Mouse (Mus musculus) CH12.LX (cell line): ENCODE measurements at regions not wholly inside any gene's neighbourhood (a gene's known extent, or its start where the extent isn't known, plus 50 kb on each side); places are given as distances from the start of the nearest gene placed in this dataset.

Experiments
- DNase-seq: peaks from one replicate; pipeline ENCODE4 v3.0.0-alpha.2; 2013; ENCODE audit errors: extremely low read depth
- H3K27ac ChIP-seq: 2 replicates; pipeline ENCODE4 v1.5.1; 2012; ENCODE audit warnings: low read depth, mild to moderate bottlenecking, control low read depth, moderate library complexity; ENCODE audit not compliant: insufficient read depth
- H3K27me3 ChIP-seq: replicated peaks from 2 replicates; pipeline ENCODE3; 2012; ENCODE audit warnings: inconsistent platforms
- H3K36me3 ChIP-seq, 2 experiments: replicated peaks in 1 of 2; 2 replicates each; pipeline versions ENCODE3 to v1.6.1; 2012; ENCODE audit warnings: inconsistent platforms in 1 of 2, low read length in 1 of 2, mild to moderate bottlenecking in 1 of 2, mixed read lengths in 1 of 2, moderate library complexity in 1 of 2; ENCODE audit not compliant: control insufficient read depth in 1 of 2, insufficient read depth in 1 of 2
- H3K4me1 ChIP-seq, 2 experiments: 2 replicates each; pipeline ENCODE4 v1.6.1; 2012; ENCODE audit warnings: inconsistent platforms in 1 of 2, moderate library complexity in 1 of 2; ENCODE audit not compliant: insufficient read depth in 2 of 2, control insufficient read depth in 1 of 2
- H3K4me2 ChIP-seq: 2 replicates; pipeline ENCODE4 v1.6.1; 2012; ENCODE audit warnings: low read depth, mild to moderate bottlenecking, control low read depth; ENCODE audit not compliant: poor library complexity, insufficient read depth, severe bottlenecking
- H3K4me3 ChIP-seq, 3 experiments: fragments of 150-350 bp in 1 of 3; sonication (generic) in 1 of 3; replicated peaks in 1 of 3; 2 replicates each; pipeline versions ENCODE3 to v1.5.1; 2011 to 2012; ENCODE audit warnings: low read depth in 2 of 3, low read length in 2 of 3, mild to moderate bottlenecking in 2 of 3, moderate library complexity in 2 of 3, control low read depth in 1 of 3, improper control_type of control experiment in 1 of 3, inconsistent platforms in 1 of 3, mixed read lengths in 1 of 3; ENCODE audit not compliant: poor library complexity in 1 of 3
- H3K79me2 ChIP-seq: replicated peaks from 2 replicates; pipeline ENCODE4 v1.6.1; 2012; ENCODE audit warnings: mild to moderate bottlenecking, moderate library complexity; ENCODE audit not compliant: control insufficient read depth, poor library complexity, insufficient read depth, severe bottlenecking; ENCODE audit errors: extremely low read depth
- H3K9ac ChIP-seq: 2 replicates; pipeline ENCODE4 v1.6.1; 2012; ENCODE audit warnings: low read depth, mild to moderate bottlenecking, control low read depth, moderate library complexity; ENCODE audit not compliant: insufficient read depth
- H3K9me3 ChIP-seq: replicated peaks from 2 replicates; pipeline ENCODE3; 2012; ENCODE audit warnings: low read length, inconsistent platforms, mixed read lengths
- BHLHE40 ChIP-seq: IDR thresholded peaks from 2 replicates; pipeline ENCODE4 v1.6.1; 2011; ENCODE audit warnings: mild to moderate bottlenecking, low read depth, low read length, improper control_type of control experiment
- CHD1 ChIP-seq: IDR thresholded peaks from 2 replicates; pipeline ENCODE4 v1.6.1; 2012; ENCODE audit warnings: low read depth, low read length, improper control_type of control experiment, inconsistent platforms
- HCFC1 ChIP-seq: IDR thresholded peaks from 2 replicates; pipeline ENCODE4 v1.6.1; 2012; ENCODE audit warnings: low read depth, mild to moderate bottlenecking, inconsistent platforms, low read length, improper control_type of control experiment
- KAT2A ChIP-seq: IDR thresholded peaks from 2 replicates; pipeline ENCODE4 v1.6.1; 2012; ENCODE audit warnings: low read length, improper control_type of control experiment, inconsistent platforms; ENCODE audit not compliant: insufficient replicate concordance
- MAZ ChIP-seq: IDR thresholded peaks from 2 replicates; pipeline ENCODE4 v1.6.1; 2012; ENCODE audit warnings: low read depth, mild to moderate bottlenecking, inconsistent platforms, low read length, improper control_type of control experiment, moderate library complexity
- MXI1 ChIP-seq: IDR thresholded peaks from 2 replicates; pipeline ENCODE4 v1.6.1; 2011; ENCODE audit warnings: mild to moderate bottlenecking, low read depth, low read length, improper control_type of control experiment
- NRF1 ChIP-seq: IDR thresholded peaks from 2 replicates; pipeline ENCODE4 v1.6.1; 2014; ENCODE audit warnings: low read depth, mild to moderate bottlenecking, inconsistent platforms, low read length, improper control_type of control experiment, moderate library complexity
- POLR2A ChIP-seq: IDR thresholded peaks from 2 replicates; pipeline ENCODE4 v1.6.1; 2011; ENCODE audit warnings: low read depth, mild to moderate bottlenecking, improper control_type of control experiment, low read length
- RAD21 ChIP-seq: IDR thresholded peaks from 2 replicates; pipeline ENCODE4 v1.6.1; 2011; ENCODE audit warnings: low read depth, mild to moderate bottlenecking, low read length, improper control_type of control experiment, moderate library complexity
- RCOR1 ChIP-seq: conservative IDR thresholded peaks from 2 replicates; pipeline ENCODE4 v1.6.1; 2012; ENCODE audit warnings: low read depth, mild to moderate bottlenecking, inconsistent platforms, low read length, improper control_type of control experiment
- SMC3 ChIP-seq: IDR thresholded peaks from 2 replicates; pipeline ENCODE4 v1.6.1; 2011; ENCODE audit warnings: low read depth, low read length, improper control_type of control experiment
- TCF12 ChIP-seq: IDR thresholded peaks from 2 replicates; pipeline ENCODE4 v1.6.1; 2014; ENCODE audit warnings: low read depth, mild to moderate bottlenecking, inconsistent platforms, low read length, improper control_type of control experiment
- UBTF ChIP-seq: IDR thresholded peaks from 2 replicates; pipeline ENCODE4 v1.6.1; 2012; ENCODE audit warnings: low read depth, mild to moderate bottlenecking, inconsistent platforms, low read length, improper control_type of control experiment, moderate library complexity
- USF1 ChIP-seq: IDR thresholded peaks from 2 replicates; pipeline ENCODE4 v1.6.1; 2014; ENCODE audit warnings: low read depth, mild to moderate bottlenecking, inconsistent platforms, low read length, improper control_type of control experiment
- USF2 ChIP-seq: conservative IDR thresholded peaks from 2 replicates; pipeline ENCODE4 v1.6.1; 2011; ENCODE audit warnings: low read depth, low read length, improper control_type of control experiment
- ZNF384 ChIP-seq: IDR thresholded peaks from 2 replicates; pipeline ENCODE4 v1.6.1; 2012; ENCODE audit warnings: low read depth, low read length, improper control_type of control experiment, inconsistent platforms
- dilution Hi-C: fragments of 300-500 bp; cut with MboI; formaldehyde crosslinking; loops from 2 replicates; pipeline ENCODE4 v1.14.3; 2020; ENCODE audit warnings: low sequenced_read_pairs; ENCODE audit not compliant: extremely low pct_unique_long_range_greater_than_20kb, extremely low pct_ligation_motif_present
- in situ Hi-C: fragments of 300-500 bp; cut with MboI; formaldehyde crosslinking; loops from 3 replicates; pipeline ENCODE4 v1.14.3; 2019; ENCODE audit warnings: low sequenced_read_pairs, low pct_ligation_motif_present, low pct_unique_long_range_greater_than_20kb, mixed read lengths

DNA sequence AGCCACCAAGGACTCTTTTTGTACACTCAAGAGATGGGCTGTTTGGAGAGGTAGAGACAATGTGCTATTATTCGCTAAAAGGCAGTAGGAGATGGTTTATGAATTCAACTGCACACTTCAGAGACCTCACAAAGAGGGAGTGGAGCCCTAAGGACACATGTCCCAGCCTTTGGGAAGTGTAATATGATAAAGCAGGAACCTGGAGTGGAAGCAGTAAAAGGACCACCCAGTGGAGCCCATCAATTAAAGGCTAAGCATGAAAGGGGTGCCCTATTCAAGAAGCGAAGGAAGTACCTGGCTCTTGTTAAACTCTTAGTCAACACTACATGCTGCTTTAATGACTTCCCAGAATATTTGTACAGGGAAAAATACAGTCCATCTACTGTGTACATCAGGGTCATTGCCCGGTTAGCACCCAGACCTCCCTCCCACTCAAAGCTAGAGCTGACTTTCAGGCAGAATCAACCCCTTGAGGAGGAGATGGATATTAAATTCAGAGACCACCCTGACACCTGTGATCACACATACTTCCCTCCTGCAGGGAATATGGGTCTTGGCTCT lies 135.8 kb upstream of the Foxa2 start:
- in situ Hi-C loops: no loop called here
- no peak overlapping the region for H3K4me3 ChIP-seq
- no peaks in the 10 kb centered on the region for H3K9me3 ChIP-seq
- no peaks in the 10 kb centered on the region for H3K4me1 ChIP-seq
- H3K27me3 ChIP-seq: peaks cover 59% of the 10 kb centered on the region
- no peaks in the 10 kb centered on the region for H3K36me3 ChIP-seq
- no peak for DNase-seq
- H3K79me2 ChIP-seq: no peaks in the 10 kb centered on the region
- H3K27ac ChIP-seq: no peak overlapping the region
- H3K4me2 ChIP-seq: no peak overlapping the region
- no peak overlapping the region for H3K9ac ChIP-seq
- dilution Hi-C loops: no loop called here
- no peak for TF ChIP-seq MXI1
- TF ChIP-seq USF1: no peak
- TF ChIP-seq UBTF: no peak
- no peak for TF ChIP-seq POLR2A
- TF ChIP-seq KAT2A: no peak
- TF ChIP-seq SMC3: no peak
- no peak for TF ChIP-seq ZNF384
- no peak for TF ChIP-seq CHD1
- no peak for TF ChIP-seq HCFC1
- TF ChIP-seq MAZ: no peak
- no peak for TF ChIP-seq USF2
- no peak for TF ChIP-seq RAD21
- TF ChIP-seq TCF12: no peak
- no peak for TF ChIP-seq NRF1

DNA sequence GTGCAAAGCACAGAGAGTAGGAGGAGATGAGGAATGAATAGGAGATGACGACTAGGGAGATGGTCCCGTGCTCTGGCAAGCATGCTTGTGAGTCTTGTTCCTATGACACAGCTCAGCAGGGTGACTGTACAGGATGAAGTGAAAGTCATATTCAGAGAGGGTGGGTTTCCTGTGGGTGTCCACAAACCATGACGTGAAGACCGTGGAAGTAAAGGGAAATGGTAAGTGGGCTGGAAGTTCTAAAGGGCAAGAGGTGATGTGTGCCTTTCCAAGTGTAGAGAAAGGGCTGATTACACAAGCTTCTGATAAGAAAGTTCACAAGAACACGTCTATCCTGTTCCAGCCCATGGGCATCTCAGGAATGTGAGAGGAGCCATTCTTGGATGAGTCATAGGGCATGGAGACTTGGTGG lies 138.0 kb upstream of the Foxa2 start:
- Histone ChIP-seq H3K9me3 (no peaks in the 10 kb centered on the region), H3K79me2 (no peaks in the 10 kb centered on the region)
- TF ChIP-seq RCOR1: no peak
- TF ChIP-seq BHLHE40: 0 out of 2 replicates have a peak, but pooled peaks have one; percentile 7
- TF ChIP-seq, all 38 proteins: peak for 1
- no peak for DNase-seq
- H3K4me1 ChIP-seq: no peaks in the 10 kb centered on the region
- no peak overlapping the region for H3K4me3 ChIP-seq
- H3K27me3 ChIP-seq: peaks cover 59% of the 10 kb centered on the region
- no peaks in the 10 kb centered on the region for H3K36me3 ChIP-seq
- no peak overlapping the region for H3K27ac ChIP-seq
- in situ Hi-C loops (no loop called here), dilution Hi-C loops (no loop called here)
- H3K4me2 ChIP-seq: no peak overlapping the region
- no peak overlapping the region for H3K9ac ChIP-seq
